Comparison of ENCODE assay signal across 12 mouse cellular contexts in the genomic region with DNA sequence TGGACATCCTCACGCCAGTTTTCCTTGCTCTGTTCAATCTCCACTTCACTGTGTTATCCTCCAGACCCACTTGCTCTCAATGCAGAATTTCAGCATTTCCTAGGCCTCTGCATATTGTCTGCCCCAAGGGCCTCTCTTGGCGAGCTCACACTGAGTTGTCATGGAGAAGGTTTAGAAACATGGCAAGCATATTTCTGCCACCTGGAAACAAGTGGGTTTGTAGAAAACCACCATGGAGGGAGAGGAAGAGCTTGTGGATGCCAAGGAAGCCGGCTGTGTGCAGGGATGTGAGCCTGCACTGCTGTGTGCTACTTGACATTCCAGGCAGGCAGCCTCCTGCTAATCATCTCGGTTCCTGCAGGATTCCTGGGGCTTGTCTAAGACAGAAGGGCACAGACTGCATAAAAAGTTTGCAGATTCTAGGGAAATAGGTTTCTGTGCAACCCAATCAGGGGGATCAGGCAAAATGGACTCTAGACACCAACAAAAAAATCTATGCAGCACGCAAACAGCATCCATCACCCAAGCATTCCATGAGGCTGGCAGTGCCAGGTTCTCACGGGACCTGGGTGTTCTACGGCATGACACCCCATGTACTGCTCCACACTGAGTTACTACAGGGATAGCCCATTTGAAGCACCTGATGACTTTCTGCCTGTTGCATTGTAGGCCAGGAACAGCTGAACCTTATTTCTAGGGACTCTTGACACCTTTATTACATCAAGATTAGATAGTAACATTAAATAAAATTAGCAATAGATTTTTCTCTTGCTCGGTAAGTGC. TPM values are rescaled to one million over a fixed set of nuclear protein-coding genes. Genes with fewer than 3 reads are reported as not detected.
DNase-seq lines count a peak whose midpoint lies in the region; ATAC-seq and TF ChIP-seq lines count a peak whose summit lies in the region.
"Had no signal": no experiment of that assay in that cellular context is flagged by ENCODE, and none has a peak within 500 bp of the region (broad histone marks: within the 10 kb centered on the region; RNA-seq: fewer than 3 reads in every experiment).

No protein-coding gene starts in this region.

- DNase-seq in midbrain, postnatal 0 days (ENCODE audit: low spot score), result peak; percentile 82
- no peak for DNase-seq in liver, embryonic 11.5 days (ENCODE audit: low spot score)
- no peak for DNase-seq in adipocyte (ENCODE audit: low spot score)
- no peak for DNase-seq in cerebellum, adult 9-10 months
- DNase-seq: cerebellum, postnatal 25 days had no signal

- no peaks in the 10 kb centered on the region for H3K9me3 ChIP-seq in intestine, embryonic 16.5 days (ENCODE audit: control insufficient read depth, low read length)
- H3K9me3 ChIP-seq in intestine, embryonic 15.5 days, result no peaks in the 10 kb centered on the region
- no peaks in the 10 kb centered on the region for H3K9me3 ChIP-seq in embryonic facial prominence, embryonic 15.5 days (replicated peaks)
- H3K9me3 ChIP-seq in hindbrain, embryonic 15.5 days, result no peaks in the 10 kb centered on the region
- no peaks in the 10 kb centered on the region for H3K9me3 ChIP-seq in midbrain, postnatal 0 days (ENCODE audit: low read length)
- H3K9me3 ChIP-seq in liver, embryonic 11.5 days (ENCODE audit: control insufficient read depth, low read length), result no peaks in the 10 kb centered on the region
- H3K9me3 ChIP-seq: heart, embryonic 15.5 days; liver, embryonic 15.5 days had no signal

- no peaks in the 10 kb centered on the region for H3K4me1 ChIP-seq in intestine, embryonic 16.5 days (ENCODE audit: control insufficient read depth, insufficient read depth, low read length)
- no peaks in the 10 kb centered on the region for H3K4me1 ChIP-seq in intestine, embryonic 15.5 days (replicated peaks)
- H3K4me1 ChIP-seq in embryonic facial prominence, embryonic 15.5 days, result 0 out of 2 replicates have a peak, but pooled peaks cover 9% of the 10 kb centered on the region
- peaks cover 21% of the 10 kb centered on the region for H3K4me1 ChIP-seq in hindbrain, embryonic 15.5 days (replicated peaks)
- no peaks in the 10 kb centered on the region; the same call in 1 of the 2 replicates for H3K4me1 ChIP-seq in midbrain, postnatal 0 days (ENCODE audit: insufficient read depth, low read length)
- H3K4me1 ChIP-seq in liver, embryonic 11.5 days (replicated peaks; ENCODE audit: control insufficient read depth, insufficient read depth, low read length), result no peaks in the 10 kb centered on the region
- H3K4me1 ChIP-seq: heart, embryonic 15.5 days; liver, embryonic 15.5 days had no signal

- no peak for TF ChIP-seq CTCF in midbrain, postnatal 0 days (IDR thresholded peaks at IDR 0.05)

- no peaks in the 10 kb centered on the region for H3K36me3 ChIP-seq in intestine, embryonic 16.5 days (ENCODE audit: control insufficient read depth, insufficient read depth, low read length)
- no peaks in the 10 kb centered on the region for H3K36me3 ChIP-seq in intestine, embryonic 15.5 days
- no peaks in the 10 kb centered on the region for H3K36me3 ChIP-seq in embryonic facial prominence, embryonic 15.5 days
- no peaks in the 10 kb centered on the region for H3K36me3 ChIP-seq in hindbrain, embryonic 15.5 days
- no peaks in the 10 kb centered on the region for H3K36me3 ChIP-seq in midbrain, postnatal 0 days (ENCODE audit: insufficient read depth, low read length)
- H3K36me3 ChIP-seq in liver, embryonic 11.5 days (ENCODE audit: control insufficient read depth, insufficient read depth, low read length), result no peaks in the 10 kb centered on the region
- H3K36me3 ChIP-seq: heart, embryonic 15.5 days; liver, embryonic 15.5 days had no signal

- no peak overlapping the region for H3K4me3 ChIP-seq in intestine, embryonic 16.5 days (ENCODE audit: low read length)
- no peak overlapping the region for H3K4me3 ChIP-seq in intestine, embryonic 15.5 days (replicated peaks)
- no peak overlapping the region for H3K4me3 ChIP-seq in embryonic facial prominence, embryonic 15.5 days (replicated peaks)
- H3K4me3 ChIP-seq in hindbrain, embryonic 15.5 days, result no peak overlapping the region
- no peak overlapping the region for H3K4me3 ChIP-seq in midbrain, postnatal 0 days (ENCODE audit: low read depth, low read length)
- H3K4me3 ChIP-seq in liver, embryonic 11.5 days (ENCODE audit: low read depth, low read length), result no peak overlapping the region
- H3K4me3 ChIP-seq: heart, embryonic 15.5 days; liver, embryonic 15.5 days; megakaryocyte, embryonic 14.5 days had no signal

- no peaks in the 10 kb centered on the region; the same call in 1 of the 2 replicates for H3K27me3 ChIP-seq in intestine, embryonic 16.5 days (replicated peaks; ENCODE audit: control insufficient read depth, insufficient read depth, low read length)
- no peaks in the 10 kb centered on the region for H3K27me3 ChIP-seq in intestine, embryonic 15.5 days (replicated peaks)
- peaks cover 4% of the 10 kb centered on the region; the same call in 1 of the 2 replicates for H3K27me3 ChIP-seq in embryonic facial prominence, embryonic 15.5 days
- H3K27me3 ChIP-seq in hindbrain, embryonic 15.5 days, result no peaks in the 10 kb centered on the region
- no peaks in the 10 kb centered on the region for H3K27me3 ChIP-seq in midbrain, postnatal 0 days (ENCODE audit: insufficient read depth, low read length)
- peaks cover 25% of the 10 kb centered on the region for H3K27me3 ChIP-seq in liver, embryonic 11.5 days (replicated peaks; ENCODE audit: control insufficient read depth, insufficient read depth, low read length)

- no peak overlapping the region for H3K4me2 ChIP-seq in intestine, embryonic 16.5 days (ENCODE audit: low read depth, low read length)
- H3K4me2 ChIP-seq in intestine, embryonic 15.5 days (replicated peaks), result no peak overlapping the region
- H3K4me2 ChIP-seq in embryonic facial prominence, embryonic 15.5 days (replicated peaks), result no peak overlapping the region
- H3K4me2 ChIP-seq in hindbrain, embryonic 15.5 days, result no peak overlapping the region
- H3K4me2 ChIP-seq in midbrain, postnatal 0 days (ENCODE audit: low read depth, low read length, poor library complexity, severe bottlenecking), result no peak overlapping the region
- no peak overlapping the region for H3K4me2 ChIP-seq in liver, embryonic 11.5 days
- H3K4me2 ChIP-seq: heart, embryonic 15.5 days; liver, embryonic 15.5 days had no signal

- 55% methylated on average over 8 of the region's 8 CpGs for WGBS in intestine, embryonic 16.5 days
- 54% methylated on average over 8 of the region's 8 CpGs for WGBS in intestine, embryonic 15.5 days
- WGBS in embryonic facial prominence, embryonic 15.5 days, result 51% methylated on average over 8 of the region's 8 CpGs
- 44% methylated on average over 8 of the region's 8 CpGs for WGBS in hindbrain, embryonic 15.5 days
- 39% methylated on average over 8 of the region's 8 CpGs for WGBS in midbrain, postnatal 0 days
- WGBS in liver, embryonic 11.5 days, result 57% methylated on average over 8 of the region's 8 CpGs

- no peak overlapping the region for H3K9ac ChIP-seq in intestine, embryonic 16.5 days (ENCODE audit: low read depth, low read length)
- no peak overlapping the region for H3K9ac ChIP-seq in intestine, embryonic 15.5 days
- no peak overlapping the region for H3K9ac ChIP-seq in embryonic facial prominence, embryonic 15.5 days
- H3K9ac ChIP-seq in hindbrain, embryonic 15.5 days, result no peak overlapping the region
- H3K9ac ChIP-seq in midbrain, postnatal 0 days (replicated peaks; ENCODE audit: low read length, poor library complexity, severe bottlenecking), result no peak overlapping the region
- H3K9ac ChIP-seq in liver, embryonic 11.5 days (ENCODE audit: low read depth, low read length), result no peak overlapping the region
- H3K9ac ChIP-seq: heart, embryonic 15.5 days; liver, embryonic 15.5 days had no signal

- peak overlapping the region; percentile 21; the same call in 1 of the 2 replicates for H3K27ac ChIP-seq in intestine, embryonic 16.5 days (ENCODE audit: low read length)
- no peak overlapping the region for H3K27ac ChIP-seq in intestine, embryonic 15.5 days
- peak overlapping the region; percentile 48; the same call in 1 of the 2 replicates for H3K27ac ChIP-seq in embryonic facial prominence, embryonic 15.5 days (replicated peaks)
- H3K27ac ChIP-seq in hindbrain, embryonic 15.5 days (replicated peaks), result peak overlapping the region; percentile 63
- H3K27ac ChIP-seq in midbrain, postnatal 0 days (ENCODE audit: low read depth, low read length), result peak overlapping the region; percentile 72
- no peak overlapping the region for H3K27ac ChIP-seq in liver, embryonic 11.5 days (ENCODE audit: low read depth, low read length)
- H3K27ac ChIP-seq: heart, embryonic 15.5 days; liver, embryonic 15.5 days had no signal

- no peak for ATAC-seq in intestine, embryonic 16.5 days
- no peak for ATAC-seq in intestine, embryonic 15.5 days
- peak; percentile 60; the same call in 1 of the 2 replicates for ATAC-seq in embryonic facial prominence, embryonic 15.5 days (ENCODE audit: insufficient number of reproducible peaks, low FRiP score, low TSS enrichment, low read depth)
- ATAC-seq in hindbrain, embryonic 15.5 days (ENCODE audit: low FRiP score, low read depth), result peak; percentile 81
- ATAC-seq in midbrain, postnatal 0 days (ENCODE audit: low FRiP score), result peak; percentile 68
- ATAC-seq in liver, embryonic 11.5 days (replicated peaks; ENCODE audit: low FRiP score), result no peak

RNA-seq across cellular contexts. Expression of gene Ccdc177, which starts 14.3 kb away (rescaled TPM):
- 0.02 and 0.09 TPM in 2 replicates for polyA plus RNA-seq in intestine, embryonic 16.5 days (2015; fragmentation: Nextera tagmentation; extraction: Ambion mirVana)
- 0.10 and 0.15 TPM in 2 replicates for polyA plus RNA-seq in intestine, embryonic 15.5 days (2015; fragmentation: Nextera tagmentation; extraction: Ambion mirVana)
- 0.13 and 0.17 TPM in 2 replicates for polyA plus RNA-seq in embryonic facial prominence, embryonic 15.5 days (2015; fragmentation: Nextera tagmentation; extraction: Ambion mirVana)
- 4.0 and 4.4 TPM in 2 replicates for polyA plus RNA-seq in hindbrain, embryonic 15.5 days (2015; fragmentation: Nextera tagmentation; extraction: Ambion mirVana)
- 22.4 and 25.5 TPM in 2 replicates for total RNA-seq in midbrain, postnatal 0 days (2014; rRNA removed)
- 2.1 and 2.4 TPM in 2 replicates for polyA plus RNA-seq in midbrain, postnatal 0 days (2015; fragmentation: Nextera tagmentation; extraction: Ambion mirVana)
- not detected in 2 replicates for polyA plus RNA-seq in liver, embryonic 11.5 days (2014; fragmentation: Nextera tagmentation; extraction: Ambion mirVana)
- polyA plus RNA-seq: heart, embryonic 15.5 days; liver, embryonic 15.5 days had no signal

RNA-seq across cellular contexts. Expression of gene Susd6, which starts 44.1 kb away (rescaled TPM):
- 16.4 and 20.0 TPM in 2 replicates for polyA plus RNA-seq in intestine, embryonic 16.5 days (2015; fragmentation: Nextera tagmentation; extraction: Ambion mirVana)
- polyA plus RNA-seq in intestine, embryonic 15.5 days (2015; fragmentation: Nextera tagmentation; extraction: Ambion mirVana), result 16.9 and 18.7 TPM in 2 replicates
- polyA plus RNA-seq in embryonic facial prominence, embryonic 15.5 days (2015; fragmentation: Nextera tagmentation; extraction: Ambion mirVana), result 18.5 and 18.6 TPM in 2 replicates
- 12.6 and 13.1 TPM in 2 replicates for polyA plus RNA-seq in hindbrain, embryonic 15.5 days (2015; fragmentation: Nextera tagmentation; extraction: Ambion mirVana)
- total RNA-seq in midbrain, postnatal 0 days (2014; rRNA removed), result 17.3 and 22.5 TPM in 2 replicates
- polyA plus RNA-seq in midbrain, postnatal 0 days (2015; fragmentation: Nextera tagmentation; extraction: Ambion mirVana), result 6.4 and 7.4 TPM in 2 replicates
- polyA plus RNA-seq in liver, embryonic 11.5 days (2014; fragmentation: Nextera tagmentation; extraction: Ambion mirVana), result 21.5 and 21.7 TPM in 2 replicates

RNA-seq across cellular contexts. Expression of gene Plekhd1, which starts 53.8 kb away (rescaled TPM):
- 11.5 and 12.1 TPM in 2 replicates for polyA plus RNA-seq in intestine, embryonic 16.5 days (2015; fragmentation: Nextera tagmentation; extraction: Ambion mirVana)
- 13.4 and 14.1 TPM in 2 replicates for polyA plus RNA-seq in intestine, embryonic 15.5 days (2015; fragmentation: Nextera tagmentation; extraction: Ambion mirVana)
- polyA plus RNA-seq in embryonic facial prominence, embryonic 15.5 days (2015; fragmentation: Nextera tagmentation; extraction: Ambion mirVana), result 0.32 and 0.39 TPM in 2 replicates
- 6.4 and 6.5 TPM in 2 replicates for polyA plus RNA-seq in hindbrain, embryonic 15.5 days (2015; fragmentation: Nextera tagmentation; extraction: Ambion mirVana)
- 4.9 and 6.6 TPM in 2 replicates for total RNA-seq in midbrain, postnatal 0 days (2014; rRNA removed)
- polyA plus RNA-seq in midbrain, postnatal 0 days (2015; fragmentation: Nextera tagmentation; extraction: Ambion mirVana), result 2.9 and 3.3 TPM in 2 replicates
- polyA plus RNA-seq in liver, embryonic 11.5 days (2014; fragmentation: Nextera tagmentation; extraction: Ambion mirVana), result 0.70 and 1.1 TPM in 2 replicates

Comparison
In these comparisons a context has a peak if more than half of its experiments do, and no peak if none do; other contexts are left out.
1. H3K27ac ChIP-seq: peak in intestine, embryonic 16.5 days (single experiment), embryonic facial prominence, embryonic 15.5 days (single experiment), hindbrain, embryonic 15.5 days (single experiment) and midbrain, postnatal 0 days (single experiment); none in intestine, embryonic 15.5 days (single experiment) and liver, embryonic 11.5 days (single experiment).
2. ATAC-seq: peak in embryonic facial prominence, embryonic 15.5 days (single experiment), hindbrain, embryonic 15.5 days (single experiment) and midbrain, postnatal 0 days (single experiment); none in intestine, embryonic 16.5 days (single experiment), intestine, embryonic 15.5 days (single experiment) and liver, embryonic 11.5 days (single experiment).